Mouse (Mus musculus): Measurements from ENCODE around the gene Ddx49.
A peak's percentile ranks its signal among the peaks of the same experiment; 100 is the strongest.

The Ddx49 gene

DNA sequence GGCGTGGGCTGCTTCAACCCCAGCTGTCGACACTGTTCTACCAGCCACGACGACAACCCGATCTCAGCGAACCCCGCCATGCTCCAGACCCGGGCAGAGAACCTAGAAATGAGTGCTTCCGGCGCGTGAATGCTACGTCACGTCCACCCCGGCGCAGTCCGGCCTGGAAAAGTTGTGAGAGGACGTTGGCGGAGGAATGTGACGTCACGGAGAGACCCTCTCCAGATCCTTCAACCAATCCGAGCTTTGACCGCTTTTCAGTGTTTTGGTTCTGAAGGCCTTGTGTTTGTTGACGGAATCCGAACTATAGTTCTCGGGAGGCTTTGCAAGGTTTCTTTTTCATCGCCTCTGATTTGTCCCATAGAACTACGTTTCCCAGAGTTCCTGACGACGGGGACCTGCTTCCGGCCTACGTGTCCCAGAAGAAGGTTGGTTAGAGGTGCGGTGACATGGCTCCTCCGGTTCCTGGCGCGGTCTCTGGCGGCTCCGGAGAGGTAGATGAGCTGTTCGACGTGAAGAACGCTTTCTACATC, at the start of gene Ddx49, which contains the start of gene Cope:
TSS of gene Ddx49 (minus strand) at position 132 of the 533 bp plus-strand sequence.
TSS of gene Cope (plus strand) at position 161 of the 533 bp plus-strand sequence.
- DNase-seq (ENCODE audit: low read depth, low spot score): peak; percentile 92

DNA sequence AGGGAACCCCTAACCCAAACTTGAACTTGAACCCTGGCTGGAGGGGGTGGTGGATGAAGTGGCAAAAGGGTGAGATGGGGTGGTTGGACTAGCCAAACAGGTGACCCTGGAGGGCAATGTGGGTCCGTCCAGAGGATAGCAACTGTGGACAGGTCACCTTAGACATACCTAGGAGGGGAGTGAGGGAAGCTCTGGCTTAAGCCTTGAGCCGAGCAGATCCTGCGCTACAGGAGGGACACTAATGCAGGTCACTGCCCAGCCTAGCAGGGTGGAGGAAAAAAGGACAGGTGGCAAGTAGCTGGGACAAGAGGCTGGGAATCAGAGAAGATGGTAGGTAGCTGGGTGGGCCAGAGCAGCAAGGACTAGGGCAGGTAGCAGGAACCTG, 49.7 kb upstream of the Ddx49 start:
- DNase-seq (ENCODE audit: low read depth, low spot score): no peak

DNA sequence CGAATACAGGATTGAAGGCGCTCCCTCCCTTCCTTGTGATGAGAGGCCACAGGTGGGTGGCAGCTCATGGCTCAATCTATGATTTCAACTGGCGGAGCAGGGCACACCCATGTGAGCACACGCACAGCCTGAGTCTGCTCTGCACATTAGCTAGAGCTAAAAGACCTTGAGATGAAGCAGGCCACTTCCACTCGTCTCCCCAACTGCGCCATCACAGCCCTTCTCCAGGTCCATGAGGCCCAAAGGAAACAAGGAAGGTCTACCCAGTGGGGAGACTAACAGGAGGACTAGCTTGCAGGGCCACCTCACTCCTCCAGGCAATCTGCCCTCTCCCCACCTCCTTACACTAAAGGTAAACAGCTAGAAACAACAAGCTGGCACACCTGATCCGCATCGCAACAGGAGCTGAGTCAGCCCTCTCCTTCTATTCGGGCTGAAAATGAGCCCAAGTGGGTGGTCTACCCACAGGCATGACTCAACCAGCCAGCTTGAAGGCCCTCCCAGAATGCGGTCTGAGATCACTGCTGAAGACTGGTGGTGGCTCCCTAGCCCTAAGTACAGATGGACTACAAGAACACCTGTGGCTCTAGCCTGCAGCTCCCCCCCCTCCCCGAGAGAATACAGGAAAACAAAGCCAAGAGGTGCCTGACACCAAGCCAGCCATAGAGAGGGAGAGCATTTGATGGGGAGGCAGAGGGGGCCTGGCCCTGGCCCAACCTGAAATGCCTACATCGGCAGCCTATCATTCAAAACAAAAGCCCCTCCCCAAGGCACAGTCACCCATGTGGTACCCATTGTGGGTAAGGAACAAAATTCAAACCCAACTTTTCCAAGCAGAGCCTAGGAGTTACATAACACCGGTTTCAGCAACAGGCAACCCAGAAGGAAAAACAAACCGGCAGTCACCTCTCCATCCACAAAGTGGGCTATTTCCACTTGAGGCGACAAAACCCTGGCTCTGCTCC, 49.0 kb upstream of the Ddx49 start:
- no peak for DNase-seq (ENCODE audit: low read depth, low spot score)

DNA sequence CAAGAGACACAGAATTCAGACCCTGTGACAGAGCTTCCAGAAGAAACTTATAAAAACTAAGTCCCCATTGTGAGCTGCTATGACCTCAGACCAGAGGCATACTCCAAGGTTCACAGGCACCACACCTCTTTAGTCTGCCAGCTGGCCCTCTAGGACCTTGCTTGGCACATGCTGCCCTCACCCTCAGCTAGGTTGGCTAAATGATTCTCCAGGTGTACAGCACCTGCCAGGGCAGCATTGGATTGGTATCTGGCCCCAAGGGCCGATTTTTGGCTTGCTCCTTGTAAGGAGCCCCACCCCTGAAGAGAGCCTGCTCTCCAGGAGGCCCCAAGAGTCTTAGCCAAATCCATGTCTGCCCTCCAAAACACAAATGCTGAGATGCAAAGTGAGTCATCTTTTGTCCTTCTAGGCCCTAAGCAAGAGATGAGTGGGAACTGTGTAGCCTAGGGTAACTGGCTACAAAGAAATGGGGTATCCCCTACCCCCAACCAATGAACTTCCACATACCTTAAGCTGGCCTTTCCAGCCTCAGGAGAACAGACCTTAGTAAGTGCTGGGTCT, 45.7 kb upstream of the Ddx49 start:
- DNase-seq (ENCODE audit: low read depth, low spot score): no peak

DNA sequence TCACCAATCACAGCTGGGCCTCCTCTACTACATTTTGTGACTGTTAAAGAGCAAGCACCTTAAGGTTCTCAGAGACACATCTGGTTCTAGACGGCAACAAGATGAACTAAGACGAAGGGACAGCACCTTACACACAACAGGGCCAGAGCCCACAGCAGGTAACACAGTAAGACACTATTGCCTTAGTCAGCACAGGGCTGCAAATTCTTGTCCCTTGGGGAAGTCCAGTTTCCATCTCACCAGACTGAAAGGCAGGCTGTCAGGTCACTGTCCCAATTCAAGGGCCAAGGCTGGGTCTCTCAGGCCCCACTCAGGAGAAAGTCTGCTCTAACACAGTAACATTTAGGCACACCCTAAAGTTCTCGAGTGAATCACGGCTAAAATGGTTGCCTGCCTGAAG, 45.2 kb upstream of the Ddx49 start:
- DNase-seq (ENCODE audit: low read depth, low spot score): no peak

DNA sequence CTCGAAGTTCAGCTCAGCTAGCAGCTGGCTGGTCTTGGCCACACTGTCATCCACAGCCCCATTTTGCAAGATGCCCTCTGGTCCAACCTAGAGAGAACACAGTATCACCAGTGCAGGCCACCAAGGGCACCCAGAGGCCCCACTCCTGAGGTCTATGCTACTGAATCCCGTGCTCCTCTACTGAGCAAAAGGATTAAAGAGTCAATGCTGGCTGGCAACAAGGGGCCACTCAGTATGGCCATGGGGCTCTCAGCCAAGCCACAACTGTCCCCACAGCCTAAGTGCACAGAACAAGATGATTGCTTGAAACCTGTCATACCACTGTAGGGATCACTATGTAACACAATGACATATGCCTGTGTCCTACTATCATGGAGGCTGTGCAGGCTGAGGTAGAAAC, 42.0 kb upstream of the Ddx49 start:
- no peak for DNase-seq (ENCODE audit: low read depth, low spot score)

DNA sequence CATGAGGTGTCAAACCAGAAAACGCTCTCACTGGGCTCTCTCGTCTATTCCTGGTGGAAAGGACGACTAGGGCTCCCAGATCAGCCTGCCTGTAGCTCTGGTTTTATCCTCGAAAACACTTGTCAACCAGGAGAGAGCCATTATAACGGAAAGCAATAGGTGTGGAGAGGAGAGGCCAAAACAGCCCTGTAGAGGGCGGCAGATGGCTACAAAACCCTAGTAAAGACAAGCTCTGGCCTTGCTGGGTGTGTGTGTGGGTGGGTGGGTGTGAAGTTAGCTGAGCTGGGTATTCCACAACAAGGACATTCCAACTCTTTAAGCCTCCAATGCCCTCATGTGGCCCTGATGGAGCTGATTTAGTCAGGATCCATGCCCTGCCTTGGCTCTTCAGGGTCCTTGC, 41.4 kb upstream of the Ddx49 start:
- DNase-seq (ENCODE audit: low read depth, low spot score): no peak

DNA sequence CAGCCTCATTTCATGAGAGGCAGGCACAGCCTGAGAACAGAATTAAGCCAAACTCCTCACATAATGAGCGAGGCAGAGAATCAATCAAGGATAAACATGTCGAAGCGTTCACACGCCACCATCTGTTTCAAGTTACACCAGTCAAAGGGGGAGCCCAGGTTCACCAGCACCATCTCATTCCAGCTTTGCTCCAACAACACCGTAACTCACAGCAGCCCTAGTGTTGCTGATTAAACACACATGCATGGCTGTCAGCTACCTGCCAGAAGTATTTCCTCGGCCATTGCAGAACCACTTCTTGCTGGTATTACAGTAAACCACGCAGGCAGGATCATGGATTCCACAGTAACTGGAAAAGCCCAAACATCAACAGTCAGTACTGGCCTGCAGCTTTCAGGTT, 40.8 kb upstream of the Ddx49 start:
- DNase-seq (ENCODE audit: low read depth, low spot score): no peak

DNA sequence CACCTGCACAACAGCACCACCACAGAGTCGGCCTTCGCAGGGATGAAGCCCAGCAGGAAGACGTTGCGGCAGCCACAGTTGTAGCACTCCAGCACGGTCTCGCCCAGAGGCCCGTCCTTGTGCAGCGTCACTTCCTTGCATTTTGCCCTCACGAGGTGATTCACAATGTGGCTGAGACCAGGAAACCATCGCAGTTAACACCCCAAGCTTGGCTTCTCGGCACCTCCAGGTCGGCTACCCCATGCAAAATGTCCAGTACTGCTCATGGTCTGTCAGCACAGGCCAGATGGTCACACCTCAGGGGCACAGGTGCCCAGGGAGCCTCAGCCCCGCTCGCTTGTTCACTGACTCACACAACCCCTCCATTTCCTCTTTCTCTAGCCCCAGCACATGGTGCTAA, 39.7 kb upstream of the Ddx49 start:
- no peak for DNase-seq (ENCODE audit: low read depth, low spot score)

DNA sequence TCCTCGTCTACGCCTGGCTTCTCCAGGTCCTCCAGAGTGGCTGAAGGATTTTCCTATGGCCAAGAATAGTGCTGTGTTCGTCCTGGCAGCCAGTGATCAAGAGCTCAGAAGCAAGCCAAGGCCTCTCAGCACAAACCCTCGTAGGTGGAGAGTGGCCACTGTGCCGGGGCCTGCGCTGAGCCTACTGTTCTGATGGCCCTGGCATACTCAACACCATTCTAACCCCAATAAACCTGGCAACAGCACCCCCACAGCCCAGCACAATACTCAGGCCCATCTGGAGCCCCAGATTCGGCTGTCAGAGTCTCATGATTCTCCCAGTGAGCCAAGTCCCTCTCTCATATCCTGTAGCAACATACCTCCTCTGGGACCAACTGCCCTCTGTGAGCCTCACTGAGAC, 38.4 kb upstream of the Ddx49 start:
- DNase-seq (ENCODE audit: low read depth, low spot score): no peak

DNA sequence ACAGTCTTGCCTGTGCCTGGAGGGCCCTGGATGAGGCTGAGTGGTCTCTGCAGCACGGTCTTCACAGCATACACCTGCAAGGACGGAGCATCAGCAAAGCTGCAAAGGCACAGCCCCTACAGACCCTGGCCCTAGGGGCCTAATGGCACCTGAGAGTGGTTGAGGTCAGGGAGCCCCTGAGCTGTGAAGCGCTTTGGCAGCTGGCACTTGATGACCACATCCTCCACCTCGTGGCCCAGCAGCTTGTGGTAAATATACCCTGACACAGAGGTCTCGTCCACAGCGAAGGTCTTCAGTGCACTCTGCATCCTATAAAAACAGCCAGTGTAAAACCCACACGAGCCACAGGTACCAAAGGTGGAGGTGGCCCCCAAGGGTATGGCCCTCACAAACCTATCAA, 36.6 kb upstream of the Ddx49 start:
- no peak for DNase-seq (ENCODE audit: low read depth, low spot score)

DNA sequence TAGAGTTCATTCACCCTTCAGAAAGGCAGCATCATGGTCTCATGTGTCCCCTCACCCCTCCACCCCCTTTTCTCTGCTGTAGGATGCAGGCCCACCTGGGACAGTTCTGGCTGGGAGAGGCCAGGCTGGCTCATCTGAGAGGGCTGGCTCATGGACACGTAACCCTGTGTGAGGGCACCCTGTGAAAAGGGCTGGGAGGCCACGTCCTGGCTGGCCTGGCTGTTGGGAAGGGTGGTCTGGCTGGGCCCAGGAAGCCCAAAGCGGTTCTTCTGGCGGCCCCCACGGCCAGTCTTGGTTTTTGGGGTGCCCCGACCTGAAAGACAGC, 30.6 kb upstream of the Ddx49 start:
- no peak for DNase-seq (ENCODE audit: low read depth, low spot score)

DNA sequence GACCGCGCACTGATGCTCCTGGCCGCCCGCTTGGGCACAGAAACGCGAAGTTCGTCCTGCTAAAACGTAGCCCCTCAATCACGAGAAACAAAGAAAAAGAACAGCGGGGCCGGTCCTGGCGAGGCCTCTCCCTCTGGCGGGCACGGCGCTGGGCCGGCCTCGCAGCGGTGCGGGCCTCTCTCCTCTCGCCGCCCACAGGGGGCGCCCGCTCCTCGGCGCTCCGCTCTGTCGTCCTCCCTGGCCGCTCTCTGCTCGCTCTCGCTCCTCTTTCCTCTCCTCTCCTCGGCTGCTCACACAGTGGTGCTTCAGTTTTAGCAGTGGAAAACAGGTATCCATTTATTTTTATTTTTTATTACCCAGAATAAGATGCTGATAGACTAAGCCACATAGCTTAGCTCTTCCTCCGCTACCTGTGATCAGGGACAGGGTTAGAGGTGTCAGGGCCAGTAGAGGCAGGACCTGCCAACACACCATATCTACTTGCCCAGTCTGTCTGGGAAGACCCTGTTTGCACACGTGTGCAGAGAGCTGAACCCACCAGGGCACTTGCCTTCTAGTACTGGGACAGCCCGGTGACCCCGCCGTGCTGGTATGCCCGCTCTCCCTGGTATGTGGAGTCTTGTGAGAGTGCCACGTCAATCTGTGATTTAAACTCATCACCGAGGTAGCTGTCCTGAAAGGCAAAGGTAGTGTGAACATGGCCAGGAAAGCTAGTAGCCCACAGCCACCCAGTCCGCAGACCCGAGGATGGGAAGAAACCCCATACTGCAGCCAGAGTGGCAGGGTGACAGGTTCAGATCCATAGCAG, 30.0 kb upstream of the Ddx49 start:
- no peak for DNase-seq (ENCODE audit: low read depth, low spot score)

DNA sequence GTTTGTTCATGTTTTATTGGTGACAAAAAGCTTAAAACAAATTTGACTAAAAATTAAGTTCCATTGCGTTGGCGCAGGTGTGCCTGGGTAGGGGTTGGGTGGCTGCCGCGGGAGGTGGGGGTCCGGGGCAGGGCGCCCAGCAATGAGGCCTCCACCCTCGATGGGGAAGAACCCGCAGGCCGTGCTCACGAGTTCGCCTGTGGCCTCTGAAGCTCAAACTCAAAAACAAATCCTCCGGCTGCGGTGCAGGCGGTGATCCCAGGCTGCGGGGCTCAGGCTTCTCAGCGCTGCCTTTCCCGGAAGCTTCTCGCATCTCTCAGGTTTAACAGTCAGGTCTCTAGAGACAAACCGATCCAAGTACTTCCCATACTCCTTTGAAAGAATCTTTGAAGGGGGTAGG, 29.2 kb upstream of the Ddx49 start:
- no peak for DNase-seq (ENCODE audit: low read depth, low spot score)

DNA sequence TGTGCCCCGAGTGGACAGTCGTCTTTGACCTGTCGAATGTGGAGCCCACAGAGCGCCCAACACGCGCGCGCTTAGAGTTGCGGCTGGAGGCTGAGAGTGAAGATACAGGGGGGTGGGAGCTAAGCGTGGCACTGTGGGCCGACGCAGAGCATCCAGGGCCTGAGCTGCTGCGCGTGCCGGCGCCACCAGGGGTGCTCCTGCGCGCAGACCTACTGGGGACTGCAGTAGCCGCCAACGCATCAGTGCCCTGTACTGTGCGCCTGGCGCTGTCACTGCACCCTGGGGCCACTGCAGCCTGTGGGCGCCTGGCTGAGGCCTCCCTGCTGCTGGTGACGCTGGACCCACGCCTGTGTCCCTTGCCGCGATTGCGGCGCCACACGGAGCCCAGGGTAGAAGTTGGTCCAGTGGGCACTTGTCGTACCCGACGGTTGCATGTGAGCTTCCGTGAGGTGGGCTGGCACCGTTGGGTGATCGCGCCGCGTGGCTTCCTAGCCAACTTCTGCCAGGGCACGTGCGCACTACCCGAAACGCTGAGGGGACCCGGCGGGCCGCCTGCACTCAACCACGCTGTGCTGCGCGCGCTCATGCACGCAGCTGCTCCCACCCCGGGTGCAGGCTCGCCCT, 28.6 kb upstream of the Ddx49 start:
- DNase-seq (ENCODE audit: low read depth, low spot score): no peak

DNA sequence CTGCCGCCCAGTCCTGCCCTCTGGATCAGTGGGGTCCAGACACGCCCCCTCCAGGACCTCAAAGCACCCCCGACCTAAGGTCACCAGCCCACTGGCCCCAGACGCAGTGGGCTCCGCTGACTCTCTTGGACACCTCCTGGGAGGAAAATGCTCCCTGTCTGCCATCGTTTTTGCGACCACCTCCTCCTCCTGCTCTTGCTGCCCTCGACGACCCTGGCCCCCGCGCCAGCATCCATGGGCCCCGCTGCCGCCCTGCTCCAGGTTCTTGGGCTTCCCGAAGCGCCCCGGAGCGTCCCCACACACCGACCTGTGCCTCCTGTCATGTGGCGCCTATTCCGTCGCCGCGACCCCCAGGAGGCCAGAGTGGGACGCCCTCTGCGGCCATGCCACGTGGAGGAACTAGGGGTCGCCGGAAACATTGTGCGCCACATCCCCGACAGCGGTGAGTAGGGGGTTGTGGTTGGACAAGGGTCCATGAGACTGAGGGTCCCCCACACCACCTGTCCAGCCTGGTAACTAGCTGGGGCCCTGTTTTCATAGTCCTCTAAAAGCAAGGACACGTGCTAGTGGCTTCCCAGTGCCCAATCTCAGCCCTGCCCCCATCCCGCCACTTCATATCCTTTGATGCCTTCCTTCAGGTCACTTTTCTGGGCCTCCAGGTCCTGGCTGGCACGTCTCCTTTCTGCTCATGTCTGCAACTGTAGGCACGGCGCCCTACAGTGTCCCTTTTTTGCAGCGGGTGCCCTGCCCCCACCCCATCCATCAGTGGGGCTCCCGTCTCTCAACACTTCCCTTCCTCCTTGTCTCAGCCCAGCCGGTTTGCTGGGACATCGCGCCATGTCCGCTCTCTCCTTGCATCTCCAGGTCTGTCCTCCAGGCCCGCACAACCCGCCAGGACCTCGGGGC, 27.8 kb upstream of the Ddx49 start:
- no peak for DNase-seq (ENCODE audit: low read depth, low spot score)

DNA sequence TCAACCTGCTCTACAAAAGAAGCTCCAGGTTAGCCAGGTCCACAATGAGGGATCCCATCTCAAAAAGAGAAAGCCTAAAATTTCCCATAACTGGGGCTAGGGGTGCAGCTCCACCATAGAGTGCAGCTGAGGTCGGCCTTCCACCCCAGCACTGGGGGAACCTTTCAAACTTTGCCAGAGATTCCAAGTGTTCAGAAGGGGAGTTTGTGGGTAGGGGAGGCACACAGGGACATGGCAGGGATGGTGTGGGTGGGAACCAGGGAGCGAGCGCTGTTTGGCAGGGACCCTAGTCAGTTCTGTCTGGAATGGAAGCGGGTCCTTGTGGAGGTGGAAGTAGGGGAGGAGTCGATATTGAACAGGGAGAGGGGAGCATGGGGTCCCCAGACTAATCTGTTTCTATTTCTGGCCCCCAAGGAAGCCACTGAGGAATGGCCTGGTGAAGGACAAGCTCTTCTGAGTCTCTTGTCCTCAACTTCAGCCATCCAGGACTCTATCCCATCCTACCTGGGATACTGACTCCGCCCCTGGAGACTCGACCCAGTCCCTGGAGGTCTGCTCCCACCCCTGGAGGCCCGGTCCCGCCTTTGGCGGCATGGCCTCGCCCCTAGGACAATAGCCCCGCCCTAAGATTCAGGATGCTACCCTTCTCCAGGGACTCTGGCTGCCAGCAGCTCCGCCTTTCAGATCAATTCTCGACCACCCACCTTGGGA, 27.0 kb upstream of the Ddx49 start, which contains the start of gene Gdf1:
TSS of gene Gdf1 (plus strand) at position 694 of the 711 bp plus-strand sequence.
- DNase-seq (ENCODE audit: low read depth, low spot score): no peak

DNA sequence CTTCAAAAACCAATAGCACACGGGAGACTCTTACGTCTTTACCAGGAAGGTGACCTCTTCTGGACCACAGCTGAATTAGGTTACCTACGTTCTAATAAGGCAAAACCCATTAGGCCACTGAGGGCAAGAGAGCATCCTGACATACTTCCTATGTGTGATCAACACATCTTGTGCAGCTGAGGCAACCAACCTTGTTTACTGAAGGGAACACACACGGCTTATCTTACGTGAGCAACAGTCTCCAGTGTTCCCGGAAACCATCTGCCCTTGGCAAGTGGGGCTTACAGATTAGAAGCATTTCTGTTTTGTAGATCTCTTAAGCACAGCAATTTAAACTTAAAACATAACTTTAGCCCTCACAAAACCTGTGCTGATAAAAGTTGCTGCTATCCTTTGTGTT, 25.2 kb upstream of the Ddx49 start:
- no peak for DNase-seq (ENCODE audit: low read depth, low spot score)

DNA sequence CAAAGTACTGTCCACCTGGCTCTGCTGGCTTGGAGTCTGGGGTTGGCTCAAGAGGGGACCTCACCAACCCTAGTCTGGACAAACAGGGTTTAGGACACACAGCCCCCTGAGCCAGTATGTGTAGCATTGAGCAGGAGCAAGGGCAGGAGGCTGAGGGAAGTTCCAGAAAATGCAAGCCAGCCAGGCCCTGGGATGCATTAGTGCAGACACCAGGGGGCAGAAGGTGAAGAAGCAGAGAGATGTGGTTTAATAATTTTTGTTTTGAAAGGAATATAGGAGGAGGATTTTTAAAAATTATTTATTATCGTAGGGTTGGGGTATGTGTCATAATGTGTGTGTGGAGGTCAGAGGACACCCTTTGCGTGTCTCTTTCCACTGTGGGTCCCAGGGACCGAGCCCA, 21.4 kb upstream of the Ddx49 start:
- no peak for DNase-seq (ENCODE audit: low read depth, low spot score)

DNA sequence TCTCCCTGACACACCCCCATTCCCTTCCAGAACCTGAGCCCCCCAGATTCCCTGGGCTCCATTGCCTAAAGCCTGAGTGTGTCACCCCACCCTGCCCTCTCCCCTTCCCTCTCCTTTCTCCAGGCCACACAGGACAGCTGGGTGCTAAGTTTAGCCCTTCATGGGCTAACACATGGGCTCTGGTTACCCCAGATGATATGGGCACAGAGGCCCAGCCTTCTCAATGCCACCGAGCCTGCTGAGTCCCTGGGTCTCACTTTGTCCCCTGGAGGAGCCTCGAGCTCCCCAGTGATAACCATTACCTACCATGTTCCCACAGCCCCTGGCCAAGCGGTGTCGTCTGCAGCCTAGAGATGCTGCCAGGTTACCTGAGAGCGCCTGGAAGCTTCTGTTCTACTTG, 15.6 kb upstream of the Ddx49 start:
- no peak for DNase-seq (ENCODE audit: low read depth, low spot score)

Data from brain, embryonic 18.5 days (tissue).